Mouse (Mus musculus) cerebral cortex, adult 2 months (tissue): Measurements from ENCODE around the gene Fam19a1.

Experiments used
- WGBS: fragments of 180-500 bp; shearing (Covaris S2); methylation state at CpG from one replicate; pipeline ENCODE4 v1.1.7; 2018; 5-methylcytosine and 5-hydroxymethylcytosine counted together

The Fam19a1 gene

GRCm38 (mm10) chr6:96457590-96458259, 344.8 kb downstream of the Fam19a1 start:
- 73% methylated on average over 6 of the region's 6 CpGs for WGBS

- 86% methylated on average over 4 of the region's 4 CpGs for WGBS
Measured at GRCm38 (mm10) chr6:96459041-96459440, 346.1 kb downstream of the Fam19a1 start.

GRCm38 (mm10) chr6:96499464-96499863, 386.5 kb downstream of the Fam19a1 start:
- WGBS: 70% methylated on average over 5 of the region's 5 CpGs

GRCm38 (mm10) chr6:96541600-96541999, 428.6 kb downstream of the Fam19a1 start:
- 63% methylated on average over 2 of the region's 2 CpGs for WGBS

GRCm38 (mm10) chr6:96544832-96545231, 431.9 kb downstream of the Fam19a1 start:
- WGBS: 53% methylated on average over 3 of the region's 3 CpGs

- WGBS: 77% methylated on average over 4 of the region's 4 CpGs
Measured at GRCm38 (mm10) chr6:96550431-96550830, 437.5 kb downstream of the Fam19a1 start.

- WGBS: 75% methylated on average over 5 of the region's 5 CpGs
Measured at GRCm38 (mm10) chr6:96578649-96579048, 465.7 kb downstream of the Fam19a1 start.

- WGBS: 89% methylated on average over 4 of the region's 4 CpGs
Measured at GRCm38 (mm10) chr6:96580726-96581125, 467.8 kb downstream of the Fam19a1 start.

- WGBS: 91% methylated on average over 3 of the region's 3 CpGs
Measured at GRCm38 (mm10) chr6:96581187-96581586, 468.2 kb downstream of the Fam19a1 start.

GRCm38 (mm10) chr6:96587427-96587826, 474.5 kb downstream of the Fam19a1 start:
- WGBS: 96% methylated on average over 4 of the region's 4 CpGs

GRCm38 (mm10) chr6:96593031-96593430, 480.1 kb downstream of the Fam19a1 start:
- 62% methylated on average over 1 of the region's 1 CpGs for WGBS

GRCm38 (mm10) chr6:96595201-96595600, 482.2 kb downstream of the Fam19a1 start:
- 98% methylated on average over 10 of the region's 10 CpGs for WGBS

- WGBS: 43% methylated on average over 1 of the region's 1 CpGs
Measured at GRCm38 (mm10) chr6:96624196-96624595, 511.2 kb downstream of the Fam19a1 start.

- 60% methylated on average over 6 of the region's 6 CpGs for WGBS
Measured at GRCm38 (mm10) chr6:96631518-96631917, 518.6 kb downstream of the Fam19a1 start.

- 38% methylated on average over 3 of the region's 3 CpGs for WGBS
Measured at GRCm38 (mm10) chr6:96632243-96632642, 519.3 kb downstream of the Fam19a1 start.

- 64% methylated on average over 2 of the region's 2 CpGs for WGBS
Measured at GRCm38 (mm10) chr6:96635663-96636062, 522.7 kb downstream of the Fam19a1 start.

- 59% methylated on average over 2 of the region's 2 CpGs for WGBS
Measured at GRCm38 (mm10) chr6:96648742-96649141, 535.8 kb downstream of the Fam19a1 start.

GRCm38 (mm10) chr6:96649267-96649666, 536.3 kb downstream of the Fam19a1 start:
- 90% methylated on average over 5 of the region's 5 CpGs for WGBS

GRCm38 (mm10) chr6:96666311-96666710, 553.4 kb downstream of the Fam19a1 start:
- WGBS: 88% methylated on average over 1 of the region's 1 CpGs

- WGBS: 79% methylated on average over 3 of the region's 3 CpGs
Measured at GRCm38 (mm10) chr6:96677813-96678212, 564.9 kb downstream of the Fam19a1 start.
